Mouse (Mus musculus): ENCODE measurements around the gene Nktr.

DNA sequence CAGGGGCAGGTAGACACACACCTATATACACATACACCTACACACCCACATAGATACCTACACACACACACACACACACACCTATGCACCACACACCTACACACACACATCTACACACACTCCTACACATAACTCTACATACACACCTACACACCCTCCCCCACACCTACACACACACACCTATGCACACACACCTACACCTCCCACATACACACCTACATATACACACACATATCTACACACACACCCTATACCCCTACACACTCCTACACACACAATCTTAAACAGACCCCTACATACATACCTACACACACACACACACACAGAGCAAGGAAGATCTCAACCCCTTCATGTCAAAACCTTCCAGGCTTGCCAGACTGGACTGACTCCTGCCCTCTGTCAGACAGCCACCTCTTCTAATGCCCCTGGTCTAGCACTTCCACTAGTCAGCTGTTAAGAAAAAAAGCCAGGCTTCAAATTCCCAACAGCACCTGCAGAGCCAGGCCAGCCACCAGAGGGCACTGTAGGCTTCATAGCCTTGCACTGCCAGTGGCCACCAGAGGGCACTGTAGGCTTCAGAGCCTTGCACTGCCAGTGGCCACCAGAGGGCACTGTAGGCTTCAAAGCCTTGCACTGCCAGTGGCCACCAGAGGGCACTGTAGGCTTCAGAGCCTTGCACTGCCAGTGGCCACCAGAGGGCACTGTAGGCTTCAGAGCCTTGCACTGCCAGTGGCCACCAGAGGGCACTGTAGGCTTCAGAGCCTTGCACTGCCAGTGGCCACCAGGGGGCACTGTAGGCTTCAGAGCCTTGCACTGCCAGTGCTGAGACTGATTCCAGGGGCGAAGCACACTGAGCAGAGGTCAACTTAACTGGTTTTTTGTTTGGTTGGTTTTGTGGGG lies 21.6 kb upstream of the Nktr start:
- peak; percentile 98 for TF ChIP-seq CTCF (IDR thresholded peaks at IDR 0.05)
- TF ChIP-seq EP300 (IDR thresholded peaks at IDR 0.05) = 0 out of 2 replicates have a peak, but pooled peaks have one; percentile 17
